Mouse (Mus musculus): ENCODE data around the gene Rab34.

DNA sequence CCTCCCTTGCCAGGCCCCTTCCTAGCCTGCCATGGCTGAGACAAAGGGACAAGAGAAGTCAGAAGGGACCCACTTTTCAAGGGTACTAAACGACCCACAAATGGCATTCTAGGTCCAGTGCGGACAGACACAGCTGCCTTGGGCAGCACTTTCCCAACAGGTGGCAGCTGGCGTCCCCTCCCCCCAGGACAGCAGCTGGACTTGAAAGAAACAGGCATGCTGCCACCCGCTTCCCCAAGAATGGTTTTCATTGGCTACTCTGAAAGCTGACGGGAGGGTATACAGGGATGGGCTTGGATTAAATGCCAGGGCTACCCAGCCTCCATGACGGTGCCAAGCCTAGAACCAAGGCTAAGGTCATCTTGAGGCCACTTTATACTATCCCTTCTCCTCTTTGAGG lies 25.7 kb upstream of the Rab34 start:
- TF ChIP-seq CTCF (IDR thresholded peaks at IDR 0.05; ENCODE audit: borderline replicate concordance, extremely low read depth, insufficient read depth, insufficient read length) = no peak
- no peak for TF ChIP-seq POLR2A (IDR thresholded peaks at IDR 0.05; ENCODE audit: borderline replicate concordance, extremely low read depth, insufficient read depth, insufficient read length, poor library complexity, severe bottlenecking)
